Mouse (Mus musculus) ES-Bruce4 (cell line): Measurements from ENCODE around the gene Nrxn1.

Experiments
- CTCF ChIP-seq: IDR thresholded peaks from one replicate; pipeline ENCODE4 v1.8.1; 2011; ENCODE audit warnings: low read depth, low read length
- EP300 ChIP-seq: IDR thresholded peaks from 2 replicates; pipeline ENCODE4 v1.6.1; 2011; ENCODE audit warnings: low read depth, low read length; ENCODE audit not compliant: insufficient read depth
- POLR2A ChIP-seq: IDR thresholded peaks from one replicate; pipeline ENCODE4 v1.8.1; 2011; ENCODE audit warnings: low read length; ENCODE audit not compliant: insufficient read depth

GRCm38 (mm10) chr17:90079003-90079402 is 1013.9 kb downstream of the Nrxn1 start:
- TF ChIP-seq CTCF (no peak), EP300 (no peak), POLR2A (no peak)
